Mouse (Mus musculus): ENCODE results near the gene Alox12e. TPM values are rescaled to one million over a fixed set of nuclear protein-coding genes. Genes with fewer than 3 reads are reported as not detected.

Gene Alox12e
- polyA plus RNA-seq, 1 experiment from 2014 or later: not detected

DNA sequence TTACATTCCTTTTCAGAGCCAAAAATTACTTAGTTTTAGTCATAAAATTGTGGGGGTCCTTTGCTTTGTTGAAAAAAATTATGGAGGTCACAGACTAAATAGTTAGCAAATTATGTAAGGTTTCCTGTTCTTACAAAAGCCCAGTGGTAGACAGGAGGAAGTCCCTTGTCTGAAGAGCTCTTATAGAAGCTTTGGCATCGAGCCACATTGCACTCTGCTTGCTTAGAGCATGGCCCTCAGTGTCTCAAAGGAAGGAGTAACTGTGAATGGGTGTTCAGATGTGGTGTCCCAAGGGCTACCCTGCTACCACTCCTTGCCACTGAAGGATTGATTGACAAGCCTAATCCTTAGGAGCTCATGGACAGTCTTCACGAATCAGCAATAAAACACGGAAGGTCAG, 42.0 kb downstream of the Alox12e start:
- Histone ChIP-seq H3K9me3 (ENCODE audit: control insufficient read depth, low read length) (no peaks in the 10 kb centered on the region), H3K4me2 (ENCODE audit: low read depth, low read length, severe bottlenecking) (no peak overlapping the region), H3K36me3 (ENCODE audit: control insufficient read depth, insufficient read depth, low read length) (no peaks in the 10 kb centered on the region), H3K27ac (ENCODE audit: low read depth, low read length) (no peak overlapping the region), H3K27me3 (ENCODE audit: control insufficient read depth, insufficient read depth, low read length) (no peaks in the 10 kb centered on the region), H3K4me1 (replicated peaks; ENCODE audit: control insufficient read depth, insufficient read depth, low read length) (no peaks in the 10 kb centered on the region), H3K4me3 (ENCODE audit: low read depth, low read length) (no peak overlapping the region), H3K9ac (ENCODE audit: low read length) (no peak overlapping the region)
- WGBS: 80% methylated on average over 3 of the region's 3 CpGs
- ATAC-seq (replicated peaks; ENCODE audit: low FRiP score) (no peak), DNase-seq (ENCODE audit: low spot score) (no peak)

DNA sequence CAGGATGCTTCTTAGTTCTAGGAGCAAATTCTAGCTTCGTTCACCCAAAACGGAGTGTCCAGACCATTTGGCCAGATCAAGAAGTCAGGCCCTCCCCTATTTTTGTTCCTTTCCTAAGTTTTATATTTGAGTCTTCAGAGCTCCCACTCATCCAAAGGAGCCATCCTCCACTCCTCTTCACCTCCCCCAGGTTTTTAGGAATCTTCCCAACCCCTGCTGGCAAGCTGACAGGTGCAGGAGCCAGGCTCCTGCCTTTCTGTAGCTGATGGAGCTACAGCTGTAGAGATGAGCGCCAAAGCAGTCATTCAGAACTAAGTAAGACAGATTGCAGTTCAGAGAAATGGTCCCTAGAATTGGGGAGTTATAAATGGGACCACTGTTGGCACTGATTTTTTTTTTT, 43.5 kb downstream of the Alox12e start:
- H3K9me3 ChIP-seq (ENCODE audit: control insufficient read depth, low read length): no peaks in the 10 kb centered on the region
- WGBS: 89% methylated on average over 3 of the region's 3 CpGs
- no peak for DNase-seq (ENCODE audit: low spot score)
- H3K4me3 ChIP-seq (ENCODE audit: low read depth, low read length): no peak overlapping the region
- no peaks in the 10 kb centered on the region for H3K27me3 ChIP-seq (ENCODE audit: control insufficient read depth, insufficient read depth, low read length)
- H3K4me2 ChIP-seq (ENCODE audit: low read depth, low read length, severe bottlenecking): no peak overlapping the region
- no peak for ATAC-seq (replicated peaks; ENCODE audit: low FRiP score)
- H3K27ac ChIP-seq (ENCODE audit: low read depth, low read length): no peak overlapping the region
- H3K4me1 ChIP-seq (replicated peaks; ENCODE audit: control insufficient read depth, insufficient read depth, low read length): no peaks in the 10 kb centered on the region
- no peak overlapping the region for H3K9ac ChIP-seq (ENCODE audit: low read length)
- H3K36me3 ChIP-seq (ENCODE audit: control insufficient read depth, insufficient read depth, low read length): no peaks in the 10 kb centered on the region

DNA sequence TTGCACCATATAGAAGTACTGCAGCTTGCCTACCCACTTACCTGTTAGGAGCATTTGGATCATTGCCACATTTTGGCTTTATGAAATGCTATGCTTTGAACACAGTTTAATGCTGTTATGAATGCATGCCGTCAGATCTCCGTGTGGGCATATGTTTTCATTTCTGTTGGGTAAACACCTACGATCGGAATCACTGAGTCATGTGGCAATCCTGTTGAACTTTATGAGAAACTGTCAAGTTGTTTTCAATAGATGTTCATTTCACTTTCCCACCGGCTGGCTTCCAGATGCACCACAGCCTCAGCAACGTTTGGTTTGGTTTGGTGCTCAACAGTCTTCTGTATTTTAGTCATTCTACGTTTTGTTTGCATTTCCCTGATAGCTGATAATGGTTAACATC, 50.8 kb downstream of the Alox12e start:
- no peak overlapping the region for H3K4me3 ChIP-seq (ENCODE audit: low read depth, low read length)
- no peak overlapping the region for H3K9ac ChIP-seq (ENCODE audit: low read length)
- no peak overlapping the region for H3K27ac ChIP-seq (ENCODE audit: low read depth, low read length)
- 91% methylated on average over 7 of the region's 7 CpGs for whole genome bisulfite sequencing
- no peaks in the 10 kb centered on the region for H3K4me1 ChIP-seq (replicated peaks; ENCODE audit: control insufficient read depth, insufficient read depth, low read length)
- no peaks in the 10 kb centered on the region for H3K9me3 ChIP-seq (ENCODE audit: control insufficient read depth, low read length)
- ATAC-seq (replicated peaks; ENCODE audit: low FRiP score) (no peak), DNase-seq (ENCODE audit: low spot score) (no peak)
- H3K27me3 ChIP-seq (ENCODE audit: control insufficient read depth, insufficient read depth, low read length): no peaks in the 10 kb centered on the region
- H3K36me3 ChIP-seq (ENCODE audit: control insufficient read depth, insufficient read depth, low read length): no peaks in the 10 kb centered on the region
- H3K4me2 ChIP-seq (ENCODE audit: low read depth, low read length, severe bottlenecking): no peak overlapping the region

DNA sequence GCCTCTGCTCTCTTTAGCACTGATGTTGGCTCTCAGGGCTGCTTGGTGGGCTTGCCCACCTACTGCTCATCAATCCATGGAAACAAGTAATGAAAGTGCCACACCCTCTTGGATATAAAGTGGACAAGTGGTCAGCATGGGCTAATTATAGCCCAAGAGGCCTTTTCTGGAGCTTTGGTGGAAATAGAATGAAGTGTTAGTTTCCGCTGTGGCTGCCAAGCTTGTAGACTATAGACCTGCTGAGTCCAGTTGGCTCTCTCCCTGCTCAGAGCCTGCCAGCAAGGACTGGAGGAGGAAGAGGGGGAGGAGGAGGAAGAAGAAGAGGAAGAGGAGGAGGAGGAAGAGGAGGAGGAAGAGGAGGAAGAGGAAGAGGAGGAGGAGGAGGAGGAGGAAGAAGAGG, 56.0 kb downstream of the Alox12e start:
- no peak overlapping the region for H3K27ac ChIP-seq (ENCODE audit: low read depth, low read length)
- no peak overlapping the region for H3K4me2 ChIP-seq (ENCODE audit: low read depth, low read length, severe bottlenecking)
- ATAC-seq (replicated peaks; ENCODE audit: low FRiP score) (no peak), DNase-seq (ENCODE audit: low spot score) (no peak)
- no peaks in the 10 kb centered on the region for H3K36me3 ChIP-seq (ENCODE audit: control insufficient read depth, insufficient read depth, low read length)
- H3K4me3 ChIP-seq (ENCODE audit: low read depth, low read length): no peak overlapping the region
- WGBS: 90% methylated on average over 1 of the region's 1 CpGs
- H3K9me3 ChIP-seq (ENCODE audit: control insufficient read depth, low read length): no peaks in the 10 kb centered on the region
- H3K9ac ChIP-seq (ENCODE audit: low read length): no peak overlapping the region
- H3K4me1 ChIP-seq (replicated peaks; ENCODE audit: control insufficient read depth, insufficient read depth, low read length): no peaks in the 10 kb centered on the region
- H3K27me3 ChIP-seq (ENCODE audit: control insufficient read depth, insufficient read depth, low read length): no peaks in the 10 kb centered on the region

GRCm38 (mm10) chr11:70265819-70266218, 56.6 kb downstream of the Alox12e start:
- Histone ChIP-seq H3K27ac (ENCODE audit: low read depth, low read length) (no peak overlapping the region), H3K36me3 (ENCODE audit: control insufficient read depth, insufficient read depth, low read length) (no peaks in the 10 kb centered on the region), H3K27me3 (ENCODE audit: control insufficient read depth, insufficient read depth, low read length) (no peaks in the 10 kb centered on the region), H3K4me1 (replicated peaks; ENCODE audit: control insufficient read depth, insufficient read depth, low read length) (no peaks in the 10 kb centered on the region), H3K4me3 (ENCODE audit: low read depth, low read length) (no peak overlapping the region), H3K9me3 (ENCODE audit: control insufficient read depth, low read length) (no peaks in the 10 kb centered on the region), H3K9ac (ENCODE audit: low read length) (no peak overlapping the region), H3K4me2 (ENCODE audit: low read depth, low read length, severe bottlenecking) (no peak overlapping the region)
- no peak for ATAC-seq (replicated peaks; ENCODE audit: low FRiP score)
- 83% methylated on average over 4 of the region's 4 CpGs for WGBS
- DNase-seq (ENCODE audit: low spot score): no peak

Other genes with a start within 250 kb of the Alox12e start
- gene Asgr2, start 230.0 kb downstream of the Alox12e start, polyA plus RNA-seq (2014; fragmentation: Nextera tagmentation; extraction: Ambion mirVana): not detected in 2 replicates
- not detected in 2 replicates for gene Mgl2, start 192.3 kb downstream of the Alox12e start, polyA plus RNA-seq (2014; fragmentation: Nextera tagmentation; extraction: Ambion mirVana)
- gene Clec10a, start 166.4 kb downstream of the Alox12e start, polyA plus RNA-seq (2014; fragmentation: Nextera tagmentation; extraction: Ambion mirVana): 0.44 TPM in 1 of 2 replicates, not detected in the other
- gene Slc16a11, start 109.9 kb downstream of the Alox12e start, polyA plus RNA-seq (2014; fragmentation: Nextera tagmentation; extraction: Ambion mirVana): 0.91 and 1.0 TPM in 2 replicates
- 14.6 and 15.8 TPM in 2 replicates for gene Slc16a13, start 101.6 kb downstream of the Alox12e start, polyA plus RNA-seq (2014; fragmentation: Nextera tagmentation; extraction: Ambion mirVana)
- 4.9 and 6.8 TPM in 2 replicates for gene Bcl6b, start 92.8 kb downstream of the Alox12e start, polyA plus RNA-seq (2014; fragmentation: Nextera tagmentation; extraction: Ambion mirVana)
- gene 0610010K14Rik, start 84.7 kb downstream of the Alox12e start, polyA plus RNA-seq (2014; fragmentation: Nextera tagmentation; extraction: Ambion mirVana): 202 and 223 TPM in 2 replicates
- 9.8 and 9.9 TPM in 2 replicates for gene Gm21988, start 82.8 kb downstream of the Alox12e start, polyA plus RNA-seq (2014; fragmentation: Nextera tagmentation; extraction: Ambion mirVana)
- gene Rnasek, start 82.8 kb downstream of the Alox12e start, polyA plus RNA-seq (2014; fragmentation: Nextera tagmentation; extraction: Ambion mirVana): 97.8 and 110 TPM in 2 replicates
- 2.5 and 2.7 TPM in 2 replicates for gene Alox12, start 67.3 kb downstream of the Alox12e start, polyA plus RNA-seq (2014; fragmentation: Nextera tagmentation; extraction: Ambion mirVana)
- gene Alox15, start 29.4 kb upstream of the Alox12e start, polyA plus RNA-seq (2014; fragmentation: Nextera tagmentation; extraction: Ambion mirVana): 0.17 and 0.21 TPM in 2 replicates
- gene Pelp1, start 87.4 kb upstream of the Alox12e start, polyA plus RNA-seq (2014; fragmentation: Nextera tagmentation; extraction: Ambion mirVana): 51.0 and 52.2 TPM in 2 replicates
- gene Arrb2, start 110.0 kb upstream of the Alox12e start, polyA plus RNA-seq (2014; fragmentation: Nextera tagmentation; extraction: Ambion mirVana): 44.0 and 47.9 TPM in 2 replicates
- gene Med11, start 129.3 kb upstream of the Alox12e start, polyA plus RNA-seq (2014; fragmentation: Nextera tagmentation; extraction: Ambion mirVana): 40.9 and 46.0 TPM in 2 replicates
- 0.21 and 0.27 TPM in 2 replicates for gene Zmynd15, start 136.8 kb upstream of the Alox12e start, polyA plus RNA-seq (2014; fragmentation: Nextera tagmentation; extraction: Ambion mirVana)
- gene Cxcl16, start 137.4 kb upstream of the Alox12e start, polyA plus RNA-seq (2014; fragmentation: Nextera tagmentation; extraction: Ambion mirVana): 0.81 and 1.1 TPM in 2 replicates
- gene Tm4sf5, start 182.6 kb upstream of the Alox12e start, polyA plus RNA-seq (2014; fragmentation: Nextera tagmentation; extraction: Ambion mirVana): 0.91 TPM in 1 of 2 replicates, not detected in the other
- not detected in 2 replicates for gene Vmo1, start 192.0 kb upstream of the Alox12e start, polyA plus RNA-seq (2014; fragmentation: Nextera tagmentation; extraction: Ambion mirVana)
- gene Gltpd2, start 196.6 kb upstream of the Alox12e start, polyA plus RNA-seq (2014; fragmentation: Nextera tagmentation; extraction: Ambion mirVana): 0.35 and 0.56 TPM in 2 replicates
- 812 and 901 TPM in 2 replicates for gene Psmb6, start 202.7 kb upstream of the Alox12e start, polyA plus RNA-seq (2014; fragmentation: Nextera tagmentation; extraction: Ambion mirVana)
- gene Gm40193, start 210.3 kb upstream of the Alox12e start, polyA plus RNA-seq (2014; fragmentation: Nextera tagmentation; extraction: Ambion mirVana): not detected in 2 replicates
- gene Pld2, start 217.4 kb upstream of the Alox12e start, polyA plus RNA-seq (2014; fragmentation: Nextera tagmentation; extraction: Ambion mirVana): 3.2 and 3.8 TPM in 2 replicates
- 17.7 and 21.1 TPM in 2 replicates for gene Mink1, start 240.3 kb upstream of the Alox12e start, polyA plus RNA-seq (2014; fragmentation: Nextera tagmentation; extraction: Ambion mirVana)